Mouse (Mus musculus) G1E (cell line): ENCODE data around the gene Tal1.

Experiments
- CTCF ChIP-seq: IDR thresholded peaks from 2 replicates; pipeline ENCODE4 v1.5.1; 2012; ENCODE audit warnings: low read depth, low read length, inconsistent platforms, mixed read lengths
- GATA1 ChIP-seq: IDR thresholded peaks from 2 replicates; pipeline ENCODE4 v1.6.1; 2012; ENCODE audit warnings: borderline replicate concordance, low read length, inconsistent platforms, mixed read lengths
- GATA2 ChIP-seq: IDR thresholded peaks from 2 replicates; pipeline ENCODE4 v1.6.1; 2012; ENCODE audit warnings: low read depth, low read length, inconsistent platforms, borderline replicate concordance
- POLR2AphosphoS5 ChIP-seq: IDR thresholded peaks from 2 replicates; pipeline ENCODE4 v1.6.1; 2012; ENCODE audit warnings: low read depth, low read length, inconsistent platforms; ENCODE audit not compliant: insufficient replicate concordance
- TAL1 ChIP-seq: conservative IDR thresholded peaks from 2 replicates; pipeline ENCODE4 v1.6.1; 2012; ENCODE audit warnings: low read depth, low read length, inconsistent platforms, mixed read lengths

- TF ChIP-seq CTCF (no peak), POLR2AphosphoS5 (no peak), GATA1 (no peak), GATA2 (no peak), TAL1 (no peak)
These were observed 6.8 kb downstream of the Tal1 start for GRCm38 (mm10) chr4:115062875-115063517.
